Mouse (Mus musculus): ENCODE measurements around the gene Serpina1b. TPM values are rescaled to one million over a fixed set of nuclear protein-coding genes. Genes with fewer than 3 reads are reported as not detected.
A peak's percentile ranks its signal among the peaks of the same experiment; 100 is the strongest.
"Not testable (repeated sequence)": the region's sequence is repeated elsewhere in the genome, so short reads cannot be mapped to it uniquely, and the experiment has no call there.

Gene Serpina1b
- polyA plus RNA-seq (2015; fragmentation: Nextera tagmentation; extraction: Ambion mirVana) = 61.3 and 78.5 TPM in 2 replicates

DNA sequence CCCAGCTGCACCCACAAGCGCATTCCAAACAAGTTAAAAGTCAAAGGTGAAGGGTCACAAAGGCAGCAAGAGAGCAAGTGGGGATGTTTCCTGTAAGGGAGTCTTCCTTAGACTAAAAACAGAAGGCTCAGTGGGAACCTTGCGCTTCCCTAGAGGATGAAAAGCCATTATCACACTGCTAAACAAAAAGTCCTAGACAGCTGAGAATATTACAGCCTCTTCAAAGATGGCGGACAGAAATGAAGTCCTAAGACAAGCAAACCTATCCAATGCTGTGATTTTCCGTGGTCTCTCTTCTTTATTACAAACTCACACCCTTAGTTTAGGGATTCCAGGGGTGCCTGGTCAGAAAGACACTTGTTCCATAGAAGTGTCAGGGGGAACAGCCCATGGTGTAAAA is at the start of gene Serpina1b:
Gene Serpina1b, minus strand, starts transcription at position 101 of the 400 bp plus-strand sequence.
- not testable (repeated sequence) for H3K4me3 ChIP-seq (ENCODE audit: low read length); H3K27ac ChIP-seq (ENCODE audit: low read length); H3K9ac ChIP-seq (ENCODE audit: low read depth, low read length); ATAC-seq; H3K4me1 ChIP-seq (ENCODE audit: control insufficient read depth, insufficient read depth, low read length); H3K9me3 ChIP-seq (ENCODE audit: control insufficient read depth, low read length); H3K36me3 ChIP-seq (ENCODE audit: control insufficient read depth, insufficient read depth, low read length); H3K4me2 ChIP-seq (ENCODE audit: low read depth, low read length); H3K27me3 ChIP-seq (replicated peaks; ENCODE audit: control insufficient read depth, insufficient read depth, low read length)
- WGBS = 79% methylated on average over 4 of the region's 4 CpGs

DNA sequence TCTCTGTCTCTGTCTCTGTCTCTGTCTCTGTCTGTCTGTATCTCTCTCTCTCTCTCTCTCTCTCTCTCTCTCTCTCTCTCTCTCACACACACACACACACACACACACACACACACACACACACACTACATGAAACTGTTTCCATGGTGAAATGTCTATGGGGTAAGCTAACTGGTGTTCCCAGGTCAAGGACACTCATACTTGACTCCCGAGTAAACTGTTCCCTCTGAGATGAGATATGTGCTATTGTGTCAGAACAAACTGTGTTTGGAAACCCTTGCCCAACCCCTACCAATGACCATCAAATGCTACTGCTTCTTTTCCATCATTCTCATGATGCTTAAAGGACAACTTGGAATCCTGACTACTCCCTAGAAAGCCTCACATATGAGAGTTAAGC is 36.7 kb upstream of the Serpina1b start:
- H3K9me3 ChIP-seq (ENCODE audit: control insufficient read depth, low read length); H3K27me3 ChIP-seq (replicated peaks; ENCODE audit: control insufficient read depth, insufficient read depth, low read length); H3K4me3 ChIP-seq (ENCODE audit: low read length); H3K27ac ChIP-seq (ENCODE audit: low read length); H3K4me2 ChIP-seq (ENCODE audit: low read depth, low read length); H3K4me1 ChIP-seq (ENCODE audit: control insufficient read depth, insufficient read depth, low read length); ATAC-seq; H3K9ac ChIP-seq (ENCODE audit: low read depth, low read length); H3K36me3 ChIP-seq (ENCODE audit: control insufficient read depth, insufficient read depth, low read length): not testable (repeated sequence)
- WGBS = 62% methylated on average over 1 of the region's 1 CpGs

DNA sequence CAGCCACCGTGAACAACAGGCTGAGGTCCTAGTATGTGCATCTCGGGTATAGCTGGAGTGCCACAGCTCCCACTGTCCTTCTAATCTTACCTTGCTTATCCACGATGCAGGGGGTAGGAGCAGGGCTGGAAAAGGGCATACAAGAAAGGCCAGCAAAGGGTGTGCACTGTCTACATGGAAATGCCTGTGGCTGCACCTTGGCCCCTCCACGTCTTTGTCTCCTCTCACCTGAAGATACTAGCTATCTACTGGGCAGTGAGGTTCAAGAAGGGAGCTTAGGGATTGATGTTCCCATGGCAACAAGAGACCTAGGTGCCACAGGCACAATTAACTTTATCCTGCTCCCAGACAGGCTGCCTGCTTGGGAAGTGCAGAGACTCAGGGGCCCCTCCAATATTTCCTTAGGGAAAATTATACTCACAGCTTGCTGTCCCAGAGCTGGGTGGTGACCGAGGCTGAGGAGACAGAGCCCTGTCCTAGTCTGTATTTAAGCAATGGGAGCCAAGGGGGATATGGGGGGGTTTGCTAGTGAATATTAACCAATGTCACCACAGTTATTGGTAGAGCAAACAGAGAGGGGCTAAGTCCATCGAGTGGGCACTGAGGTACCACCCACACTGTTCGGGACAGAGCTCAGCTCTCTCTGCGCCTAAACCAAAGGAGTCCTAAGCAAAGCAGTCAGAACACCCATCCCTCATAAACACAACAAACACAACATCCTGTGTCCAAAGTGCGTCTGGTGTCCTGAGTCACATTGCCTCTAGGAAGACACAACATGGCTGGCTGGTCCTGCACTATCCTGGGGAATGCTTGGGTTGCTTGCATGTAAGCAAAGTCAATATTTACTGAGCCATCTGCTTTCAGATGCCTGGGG is 33.2 kb upstream of the Serpina1b start, which contains the start of gene Serpina1a:
Gene Serpina1a, minus strand, starts transcription at position 462 of the 874 bp plus-strand sequence.
- H3K36me3 ChIP-seq (ENCODE audit: control insufficient read depth, insufficient read depth, low read length); H3K4me1 ChIP-seq (ENCODE audit: control insufficient read depth, insufficient read depth, low read length); H3K27ac ChIP-seq (ENCODE audit: low read length); H3K27me3 ChIP-seq (replicated peaks; ENCODE audit: control insufficient read depth, insufficient read depth, low read length); H3K4me2 ChIP-seq (ENCODE audit: low read depth, low read length); H3K9me3 ChIP-seq (ENCODE audit: control insufficient read depth, low read length); H3K9ac ChIP-seq (ENCODE audit: low read depth, low read length); H3K4me3 ChIP-seq (ENCODE audit: low read length): not testable (repeated sequence)
- WGBS = 61% methylated on average over 9 of the region's 9 CpGs
- peak; percentile 90 for ATAC-seq

DNA sequence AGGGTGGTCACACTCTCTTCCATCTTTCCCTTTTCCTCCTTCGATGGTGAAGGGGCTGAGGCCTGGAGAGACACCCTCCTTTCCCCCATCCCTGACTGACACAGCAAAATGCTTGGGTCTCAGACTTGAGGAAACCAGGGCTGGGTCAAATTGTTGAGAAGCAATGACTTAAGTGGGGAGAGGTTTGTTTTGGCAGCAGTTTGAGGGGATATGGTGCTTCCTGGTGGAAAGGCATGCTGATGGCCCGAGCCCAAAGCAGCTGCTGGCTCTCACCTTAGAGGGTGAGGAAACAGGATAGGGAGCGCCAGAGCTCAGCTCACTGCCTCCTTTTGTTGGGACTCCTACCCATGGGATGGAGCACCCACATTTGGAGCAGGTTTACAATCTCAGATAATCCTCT is 30.8 kb upstream of the Serpina1b start:
- Histone ChIP-seq H3K27ac (ENCODE audit: low read length) (no peak overlapping the region), H3K27me3 (replicated peaks; ENCODE audit: control insufficient read depth, insufficient read depth, low read length) (no peaks in the 10 kb centered on the region), H3K36me3 (ENCODE audit: control insufficient read depth, insufficient read depth, low read length) (no peaks in the 10 kb centered on the region), H3K4me2 (ENCODE audit: low read depth, low read length) (no peak overlapping the region), H3K9ac (ENCODE audit: low read depth, low read length) (no peak overlapping the region), H3K4me3 (ENCODE audit: low read length) (no peak overlapping the region), H3K9me3 (ENCODE audit: control insufficient read depth, low read length) (no peaks in the 10 kb centered on the region), H3K4me1 (ENCODE audit: control insufficient read depth, insufficient read depth, low read length) (no peaks in the 10 kb centered on the region)
- no peak for ATAC-seq
- WGBS = 67% methylated on average over 3 of the region's 3 CpGs

GRCm38 (mm10) chr12:103860571-103860970 is 30.4 kb upstream of the Serpina1b start:
- H3K9me3 ChIP-seq (ENCODE audit: control insufficient read depth, low read length); H3K36me3 ChIP-seq (ENCODE audit: control insufficient read depth, insufficient read depth, low read length); H3K27me3 ChIP-seq (replicated peaks; ENCODE audit: control insufficient read depth, insufficient read depth, low read length); H3K4me1 ChIP-seq (ENCODE audit: control insufficient read depth, insufficient read depth, low read length); H3K27ac ChIP-seq (ENCODE audit: low read length); ATAC-seq; H3K4me3 ChIP-seq (ENCODE audit: low read length); H3K9ac ChIP-seq (ENCODE audit: low read depth, low read length); H3K4me2 ChIP-seq (ENCODE audit: low read depth, low read length): not testable (repeated sequence)
- WGBS = 75% methylated on average over 3 of the region's 4 CpGs

- H3K36me3 ChIP-seq (ENCODE audit: control insufficient read depth, insufficient read depth, low read length); H3K4me2 ChIP-seq (ENCODE audit: low read depth, low read length); H3K9me3 ChIP-seq (ENCODE audit: control insufficient read depth, low read length); H3K4me3 ChIP-seq (ENCODE audit: low read length); ATAC-seq; H3K27ac ChIP-seq (ENCODE audit: low read length); H3K9ac ChIP-seq (ENCODE audit: low read depth, low read length); H3K27me3 ChIP-seq (replicated peaks; ENCODE audit: control insufficient read depth, insufficient read depth, low read length); H3K4me1 ChIP-seq (ENCODE audit: control insufficient read depth, insufficient read depth, low read length): not testable (repeated sequence)
- WGBS = 71% methylated on average over 3 of the region's 3 CpGs
These were observed 29.4 kb upstream of the Serpina1b start for GRCm38 (mm10) chr12:103859584-103859983.

- not testable (repeated sequence) for ATAC-seq; H3K9ac ChIP-seq (ENCODE audit: low read depth, low read length); H3K4me1 ChIP-seq (ENCODE audit: control insufficient read depth, insufficient read depth, low read length); H3K27me3 ChIP-seq (replicated peaks; ENCODE audit: control insufficient read depth, insufficient read depth, low read length); H3K36me3 ChIP-seq (ENCODE audit: control insufficient read depth, insufficient read depth, low read length); H3K4me3 ChIP-seq (ENCODE audit: low read length); H3K4me2 ChIP-seq (ENCODE audit: low read depth, low read length); H3K9me3 ChIP-seq (ENCODE audit: control insufficient read depth, low read length); H3K27ac ChIP-seq (ENCODE audit: low read length)
- WGBS = 87% methylated on average over 2 of the region's 2 CpGs
These were observed 22.9 kb upstream of the Serpina1b start for GRCm38 (mm10) chr12:103853032-103853431.

DNA sequence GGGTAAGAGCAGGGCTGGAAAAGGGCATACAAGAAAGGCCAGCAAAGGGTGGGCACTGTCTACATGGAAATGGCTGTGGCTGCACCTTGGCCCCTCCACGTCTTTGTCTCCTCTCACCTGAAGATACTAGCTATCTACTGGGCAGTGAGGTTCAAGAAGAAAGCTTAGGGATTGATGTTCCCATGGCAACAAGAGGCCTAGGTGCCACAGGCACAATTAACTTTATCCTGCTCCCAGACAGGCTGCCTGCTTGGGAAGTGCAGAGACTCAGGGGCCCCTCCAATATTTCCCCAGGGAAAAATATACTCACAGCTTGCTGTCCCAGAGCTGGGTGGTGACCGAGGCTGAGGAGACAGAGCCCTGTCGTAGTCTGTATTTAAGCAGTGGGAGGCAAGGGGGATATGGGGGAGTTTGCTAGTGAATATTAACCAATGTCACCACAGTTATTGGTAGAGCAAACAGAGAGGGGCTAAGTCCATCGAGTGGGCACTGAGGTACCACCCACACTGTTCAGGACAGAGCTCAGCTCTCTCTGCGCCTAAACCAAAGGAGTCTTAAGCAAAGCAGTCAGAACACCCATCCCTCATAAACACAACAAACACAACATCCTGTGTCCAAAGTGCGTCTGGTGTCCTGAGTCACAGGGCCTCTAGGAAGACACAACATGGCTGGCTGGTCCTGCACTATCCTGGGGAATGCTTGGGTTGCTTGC is 2.4 kb downstream of the Serpina1b start:
- not testable (repeated sequence) for H3K4me1 ChIP-seq (ENCODE audit: control insufficient read depth, insufficient read depth, low read length); H3K9ac ChIP-seq (ENCODE audit: low read depth, low read length); H3K36me3 ChIP-seq (ENCODE audit: control insufficient read depth, insufficient read depth, low read length); H3K27me3 ChIP-seq (replicated peaks; ENCODE audit: control insufficient read depth, insufficient read depth, low read length); H3K9me3 ChIP-seq (ENCODE audit: control insufficient read depth, low read length)
- peak overlapping the region; percentile 31 for H3K4me3 ChIP-seq (ENCODE audit: low read length)
- ATAC-seq = peak; percentile 90
- WGBS = 49% methylated on average over 6 of the region's 6 CpGs
- peak overlapping the region; percentile 61 for H3K27ac ChIP-seq (ENCODE audit: low read length)
- H3K4me2 ChIP-seq (ENCODE audit: low read depth, low read length) = 0 out of 2 replicates have a peak overlapping the region, but pooled peaks have one; percentile 14

DNA sequence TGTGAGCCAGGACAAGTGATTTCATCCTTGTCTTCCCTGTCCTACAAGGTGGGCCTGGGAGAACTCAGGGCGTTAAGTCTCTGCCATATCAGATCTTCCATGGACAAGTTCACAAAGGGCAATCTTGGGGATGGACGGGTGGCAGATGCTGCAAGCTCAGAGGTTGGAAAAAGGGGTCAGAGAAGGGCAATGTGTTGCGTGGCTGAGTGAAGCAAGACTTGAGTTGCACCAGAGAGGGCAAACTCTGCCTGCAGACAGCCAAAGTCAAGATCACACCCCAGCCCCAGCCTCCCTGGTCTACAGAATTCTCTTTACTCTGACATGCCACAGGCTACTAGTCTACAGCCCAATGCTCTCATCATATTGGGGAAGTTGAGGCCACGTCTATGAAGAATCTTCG is 6.3 kb downstream of the Serpina1b start:
- not testable (repeated sequence) for H3K36me3 ChIP-seq (ENCODE audit: control insufficient read depth, insufficient read depth, low read length); H3K27me3 ChIP-seq (replicated peaks; ENCODE audit: control insufficient read depth, insufficient read depth, low read length); H3K27ac ChIP-seq (ENCODE audit: low read length); H3K4me3 ChIP-seq (ENCODE audit: low read length); H3K9ac ChIP-seq (ENCODE audit: low read depth, low read length); H3K9me3 ChIP-seq (ENCODE audit: control insufficient read depth, low read length); H3K4me1 ChIP-seq (ENCODE audit: control insufficient read depth, insufficient read depth, low read length); ATAC-seq; H3K4me2 ChIP-seq (ENCODE audit: low read depth, low read length)
- 81% methylated on average over 5 of the region's 5 CpGs for WGBS

Measured in intestine, embryonic 16.5 days (tissue).